Mouse (Mus musculus): Measurements from ENCODE around the gene Dctpp1.
"Not testable (repeated sequence)": the region's sequence is repeated elsewhere in the genome, so short reads cannot be mapped to it uniquely, and the experiment has no call there.

The Dctpp1 gene

DNA sequence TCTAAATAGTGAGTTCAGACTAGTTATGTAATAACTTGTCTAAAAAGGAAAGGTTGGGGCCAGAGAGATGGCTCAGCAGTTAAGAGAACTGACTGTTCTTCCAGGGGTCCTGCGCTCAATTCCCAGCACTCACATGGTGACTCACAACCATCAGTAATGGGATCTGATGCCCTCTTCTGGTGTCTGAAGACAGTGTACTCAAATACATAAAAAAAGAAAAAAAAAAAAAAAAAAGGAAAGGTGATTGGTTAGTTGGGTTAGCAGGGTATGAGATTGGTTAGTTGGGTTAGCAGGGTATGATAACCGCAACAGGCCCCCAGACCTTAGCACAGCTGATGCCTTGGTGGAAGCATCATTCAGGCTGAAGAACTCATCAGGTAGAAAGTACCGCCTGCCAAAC, 3.0 kb upstream of the Dctpp1 start:
- no peak for DNase-seq

DNA sequence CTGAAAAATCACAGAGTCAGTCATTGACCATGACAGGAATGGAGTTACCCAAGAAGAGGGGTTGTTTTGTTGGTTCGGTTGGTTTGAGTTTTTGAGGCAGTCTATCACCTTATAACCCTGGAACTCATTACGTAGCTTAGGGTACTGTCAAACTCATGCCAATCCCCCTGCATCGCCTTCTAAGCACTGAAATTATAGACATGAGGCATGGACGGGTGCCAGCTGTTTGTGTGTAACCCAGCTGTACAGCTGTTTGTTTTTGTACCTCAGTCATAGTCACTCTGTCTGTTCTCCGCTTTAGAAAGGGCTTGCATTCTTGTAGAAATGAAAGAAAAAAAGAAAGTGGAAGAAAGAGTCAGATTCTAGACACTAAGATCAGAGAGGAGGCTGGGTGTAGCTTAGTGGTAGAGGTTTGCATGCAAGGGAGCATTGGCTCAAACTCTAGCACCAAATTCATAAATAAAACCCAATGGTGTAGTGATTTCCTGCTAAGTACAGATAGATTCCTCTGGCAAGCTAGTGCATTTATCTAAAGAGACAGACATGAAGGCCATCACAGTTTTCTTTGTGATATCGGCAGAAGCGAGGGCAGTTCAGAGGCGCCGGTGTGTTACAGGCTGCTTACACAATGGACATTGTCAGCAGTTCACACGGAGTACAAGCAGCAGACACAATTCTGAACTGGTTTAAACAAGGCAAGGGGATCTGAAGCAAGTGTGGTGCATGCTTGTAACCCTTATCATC, 1.9 kb upstream of the Dctpp1 start:
- no peak for DNase-seq

DNA sequence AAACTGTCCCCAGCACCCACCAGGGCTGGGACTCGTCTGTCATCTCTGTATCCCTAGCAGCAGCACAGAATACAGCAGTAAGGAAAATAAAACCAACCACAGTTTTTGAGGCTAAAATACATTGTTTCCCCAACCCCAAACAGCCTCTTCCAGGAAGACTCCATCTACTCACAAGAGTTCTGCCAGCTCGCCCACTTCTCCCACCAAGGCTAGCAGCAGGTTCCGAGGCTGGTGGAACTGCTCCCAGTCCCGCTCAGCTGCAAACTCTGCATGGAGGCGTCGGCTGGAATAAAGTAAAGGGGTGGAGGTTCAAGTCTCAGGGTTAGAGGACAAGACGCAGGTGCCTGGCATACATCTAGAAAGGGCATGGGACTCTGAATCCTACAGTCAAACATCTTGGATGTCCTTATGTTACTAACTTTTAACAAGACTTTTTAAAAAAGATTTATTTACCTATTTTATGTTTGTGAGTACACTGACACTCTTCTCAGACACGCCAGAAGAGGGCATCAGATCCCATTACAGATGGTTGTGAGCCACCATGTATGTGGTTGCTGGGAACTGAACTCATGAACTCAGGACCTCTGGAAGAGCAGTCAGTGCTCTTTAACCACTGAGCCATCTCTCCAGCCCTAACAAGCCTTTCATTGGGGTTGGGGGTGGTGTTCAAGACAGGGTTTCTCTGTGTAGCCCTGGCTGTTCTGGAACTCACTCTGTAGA, 1.2 kb downstream of the Dctpp1 start:
- peak; percentile 84 for DNase-seq

DNA sequence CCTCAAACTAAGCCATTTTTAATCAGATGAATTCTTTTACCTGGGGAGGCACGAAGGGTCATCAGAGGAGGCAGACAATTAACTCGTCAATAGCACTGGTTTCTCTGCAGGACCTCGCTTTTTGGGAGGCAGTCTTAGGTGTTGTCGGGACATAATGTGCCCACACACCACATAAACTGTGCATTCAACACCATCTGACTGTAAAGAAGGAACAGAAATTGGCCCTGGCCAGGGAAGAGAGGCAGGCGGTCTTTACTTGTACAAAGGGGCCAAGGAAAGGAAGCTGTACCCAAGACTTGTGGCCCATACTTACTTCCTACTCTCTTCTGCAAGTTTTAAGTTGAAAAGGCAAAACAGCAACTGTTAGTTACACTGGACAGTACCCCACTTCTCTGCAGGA, 4.0 kb downstream of the Dctpp1 start:
- peak; percentile 93 for DNase-seq

DNA sequence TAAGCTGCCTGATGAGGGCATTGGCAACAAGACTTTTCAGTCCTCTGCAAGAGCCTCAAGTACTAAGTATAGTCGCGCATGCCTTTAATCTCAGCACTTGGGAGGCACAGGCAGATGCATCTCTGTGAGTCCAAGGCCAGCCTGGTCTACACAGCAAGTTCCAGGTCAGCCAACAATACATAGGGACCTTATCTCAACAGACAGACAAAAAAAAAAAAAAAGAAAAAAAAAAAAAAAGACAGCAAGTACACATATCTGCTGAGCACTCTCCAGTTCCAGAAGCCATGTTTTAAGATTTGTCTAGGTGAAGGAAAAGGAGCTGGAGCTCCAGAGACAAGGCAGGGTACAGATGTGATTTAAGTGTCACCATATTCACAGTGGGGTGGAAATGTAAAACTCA, 4.5 kb downstream of the Dctpp1 start:
- DNase-seq = no peak

DNA sequence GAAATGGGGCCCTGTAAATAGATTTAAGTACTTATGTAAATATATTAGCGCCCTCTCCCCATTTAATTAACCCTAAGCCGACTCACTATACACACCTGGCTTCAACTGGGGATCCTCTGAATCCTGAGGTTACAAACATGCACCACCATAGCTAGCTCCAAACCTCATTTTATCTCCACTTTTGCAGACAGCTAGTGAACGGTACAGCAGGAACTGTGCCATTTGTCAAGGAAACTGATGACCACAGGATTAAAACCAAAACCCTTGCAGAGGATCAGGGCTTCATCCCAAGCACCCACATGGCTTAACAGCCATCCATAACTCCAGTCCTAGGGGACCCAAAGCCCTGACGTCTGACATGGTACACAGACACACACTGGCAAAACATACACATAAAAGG, 5.5 kb downstream of the Dctpp1 start:
- no peak for DNase-seq

DNA sequence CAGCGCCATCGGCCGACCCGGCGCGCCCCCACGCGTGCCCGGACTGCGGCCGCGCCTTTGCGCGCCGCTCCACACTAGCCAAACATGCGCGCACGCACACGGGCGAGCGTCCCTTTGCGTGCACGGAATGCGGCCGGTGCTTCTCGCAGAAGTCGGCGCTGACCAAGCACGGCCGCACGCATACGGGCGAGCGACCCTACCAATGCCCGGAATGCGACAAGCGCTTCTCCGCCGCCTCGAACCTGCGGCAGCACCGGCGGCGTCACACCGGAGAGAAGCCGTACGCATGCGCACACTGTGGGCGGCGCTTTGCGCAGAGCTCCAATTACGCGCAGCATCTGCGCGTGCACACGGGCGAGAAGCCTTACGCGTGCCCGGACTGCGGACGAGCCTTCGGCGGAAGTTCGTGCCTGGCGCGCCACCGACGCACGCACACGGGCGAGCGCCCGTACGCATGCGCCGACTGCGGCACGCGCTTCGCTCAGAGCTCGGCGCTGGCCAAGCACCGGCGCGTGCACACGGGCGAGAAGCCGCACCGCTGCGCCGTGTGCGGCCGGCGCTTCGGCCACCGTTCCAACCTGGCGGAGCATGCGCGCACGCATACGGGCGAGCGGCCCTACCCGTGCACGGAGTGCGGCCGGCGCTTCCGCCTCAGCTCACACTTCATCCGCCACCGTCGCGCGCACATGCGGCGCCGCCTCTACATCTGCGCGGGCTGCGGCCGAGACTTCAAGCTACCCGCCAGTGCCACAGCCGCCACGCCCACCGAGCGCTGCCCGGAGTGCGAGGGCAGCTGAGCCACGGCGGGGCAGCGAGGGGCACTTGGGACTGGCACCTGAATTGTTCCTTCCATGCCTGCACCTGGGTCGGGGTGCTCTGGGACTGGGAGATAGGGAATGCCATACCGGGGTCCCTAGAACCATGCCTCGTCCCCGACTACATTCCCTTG, 6.4 kb downstream of the Dctpp1 start:
- DNase-seq = peak; percentile 99

DNA sequence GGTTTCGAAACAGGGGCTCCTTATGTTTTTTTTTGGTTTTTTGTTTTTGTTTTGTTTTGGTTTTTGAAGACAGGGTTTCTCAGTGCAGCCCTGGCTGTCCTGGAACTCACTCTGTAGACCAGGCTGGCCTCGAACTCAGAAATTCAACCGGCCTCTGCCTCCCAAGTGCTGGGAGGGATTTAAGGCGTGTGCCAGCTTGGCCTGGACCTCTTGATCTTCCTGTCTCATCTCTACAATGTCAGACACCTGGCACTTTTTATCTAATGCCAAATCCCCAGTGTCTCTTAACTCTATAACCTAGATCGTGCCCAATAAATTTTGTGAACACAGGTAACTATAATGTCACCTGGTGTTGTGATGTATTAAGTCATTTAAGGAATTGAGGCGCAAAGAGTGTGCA, 7.2 kb downstream of the Dctpp1 start:
- peak; percentile 93 for DNase-seq

DNA sequence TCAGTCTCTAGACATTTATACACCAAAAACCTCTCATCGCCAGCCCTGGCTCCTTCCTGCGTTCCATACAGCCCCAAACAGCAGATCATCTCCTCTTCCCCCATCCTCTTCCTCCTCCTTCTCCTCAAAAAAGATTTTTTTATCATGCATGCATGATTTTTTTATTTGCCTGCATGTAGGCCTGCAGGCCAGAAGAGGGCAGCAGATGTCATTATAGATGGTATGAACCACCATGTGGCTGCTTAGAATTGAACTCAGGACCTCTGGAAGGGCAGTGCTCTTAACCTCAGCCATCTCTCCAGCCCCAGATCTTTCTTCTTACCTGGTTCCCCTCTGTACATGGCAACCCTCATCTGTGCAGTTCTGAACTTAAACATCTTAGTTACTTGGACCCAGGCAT, 8.1 kb downstream of the Dctpp1 start:
- no peak for DNase-seq

DNA sequence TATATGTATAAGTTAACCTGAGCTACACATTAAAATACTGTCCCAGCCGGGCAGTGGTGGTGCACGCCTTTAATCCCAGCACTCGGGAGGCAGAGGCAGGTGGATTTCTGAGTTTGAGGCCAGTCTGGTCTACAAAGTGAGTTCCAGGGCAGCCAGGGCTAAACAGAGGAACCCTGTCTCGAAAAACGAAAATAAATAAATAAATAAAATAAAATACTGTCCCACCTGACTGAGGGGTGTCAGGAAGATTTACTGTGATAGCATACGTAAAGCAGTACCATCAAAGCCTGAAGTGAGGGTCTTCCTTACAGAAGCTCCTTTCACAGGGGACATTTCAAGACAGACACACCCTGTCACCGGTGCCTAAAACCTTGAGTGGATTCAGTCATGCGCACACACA, 10.0 kb downstream of the Dctpp1 start:
- DNase-seq = not testable (repeated sequence)

DNA sequence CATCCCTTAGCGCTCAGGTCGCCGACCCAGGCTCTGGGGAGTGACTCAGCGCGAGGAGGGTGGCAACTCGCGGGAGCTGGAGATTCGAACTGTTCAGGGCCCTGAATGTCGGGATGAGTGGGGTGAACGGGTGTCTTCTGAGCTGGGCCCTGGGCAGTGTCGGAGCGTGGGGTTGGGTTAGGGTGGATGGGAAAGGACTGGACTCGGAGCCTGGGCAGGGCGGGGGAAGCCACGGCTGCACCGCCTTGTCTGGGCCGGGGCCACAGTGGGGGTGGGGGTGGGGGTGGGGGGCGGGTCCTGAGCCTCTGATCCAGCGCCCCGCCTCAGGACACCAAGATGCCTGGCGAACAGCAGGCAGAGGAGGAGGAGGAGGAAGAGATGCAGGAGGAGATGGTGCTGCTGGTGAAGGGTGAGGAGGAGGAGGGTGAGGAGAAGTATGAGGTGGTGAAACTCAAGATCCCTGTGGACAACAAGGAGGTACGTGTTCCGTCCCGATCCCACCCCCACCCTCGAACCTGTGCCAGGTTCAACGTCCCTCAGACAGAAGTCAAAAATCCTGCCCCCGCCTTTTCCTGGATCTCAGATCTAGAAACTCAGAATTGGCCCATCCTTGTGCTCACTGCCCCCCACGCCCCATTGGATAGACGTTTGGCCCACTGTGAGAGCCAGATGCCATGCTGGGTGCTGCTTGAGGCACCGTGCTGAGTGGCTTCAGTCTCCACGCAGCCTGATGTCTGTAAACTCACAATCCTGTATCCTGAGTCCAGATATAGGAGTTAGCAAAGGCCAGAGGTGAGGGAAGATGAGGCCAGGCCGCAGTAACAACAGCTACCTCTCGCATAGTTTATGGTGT, 15.6 kb downstream of the Dctpp1 start:
- DNase-seq = no peak

DNA sequence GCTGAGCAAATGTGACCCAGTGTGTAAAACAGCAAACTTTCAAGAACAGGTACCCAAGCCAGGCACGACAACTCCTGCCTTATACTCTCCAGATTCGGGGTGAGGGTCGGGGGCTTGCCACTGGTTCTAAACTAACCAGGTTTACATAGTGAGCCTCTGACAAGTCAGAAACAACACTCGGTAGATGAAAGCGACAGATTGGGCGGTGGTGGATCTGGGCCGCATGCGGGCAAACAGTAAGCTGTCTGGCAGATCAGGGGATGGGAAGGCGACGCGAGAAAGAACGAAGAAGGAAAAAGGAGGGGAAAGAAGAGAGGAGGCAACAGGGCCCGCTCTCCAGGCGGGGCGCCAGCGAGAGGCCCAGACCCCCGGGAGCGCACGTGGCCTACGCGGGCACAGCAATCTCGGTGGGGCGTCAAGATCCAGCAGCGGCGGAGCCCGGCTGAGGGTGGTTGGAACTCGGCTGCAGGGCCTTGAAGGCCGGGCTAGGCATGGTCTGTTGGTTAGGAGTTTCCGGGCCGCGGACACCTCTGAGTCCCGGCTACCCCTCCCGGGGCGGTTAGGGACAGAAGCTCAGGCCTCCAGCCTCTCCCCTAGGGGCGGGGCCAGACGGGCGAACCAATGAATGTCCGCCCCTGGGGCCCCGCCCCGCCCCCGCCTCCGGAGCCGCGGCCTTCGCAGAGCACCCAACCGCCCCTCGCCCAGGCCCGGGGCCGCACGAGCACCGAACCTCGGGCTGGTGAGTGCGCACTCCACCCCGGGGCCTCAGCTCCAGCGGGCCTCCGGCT, 16.4 kb downstream of the Dctpp1 start, which contains the start of gene Zfp771:
TSS of gene Zfp771 (plus strand) at position 405 of the 788 bp plus-strand sequence.
- peak; percentile 100 for DNase-seq

DNA sequence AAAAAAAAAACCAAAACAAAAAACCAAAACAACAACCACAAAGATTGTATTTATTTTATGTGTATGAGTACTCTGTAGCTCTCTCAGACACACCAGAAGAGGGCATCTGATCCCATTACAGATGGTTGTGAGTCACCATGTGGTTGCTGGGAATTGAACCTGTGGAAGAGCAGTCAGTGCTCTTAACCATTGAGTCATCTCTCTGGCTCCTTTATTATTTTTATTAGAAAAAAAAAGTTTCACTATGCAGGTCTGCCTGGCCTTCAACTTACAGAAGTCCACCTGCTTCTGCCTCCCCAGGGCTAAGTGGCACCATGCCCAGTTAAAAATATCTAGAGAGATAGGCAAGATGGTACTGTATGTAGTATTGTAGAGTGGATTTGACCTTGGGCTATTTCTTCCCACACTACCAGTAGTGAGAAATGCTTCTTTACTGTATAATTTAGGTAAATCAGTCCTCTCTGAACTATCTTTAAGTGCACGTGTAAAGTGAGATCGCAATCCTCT, 17.1 kb downstream of the Dctpp1 start:
- no peak for DNase-seq

DNA sequence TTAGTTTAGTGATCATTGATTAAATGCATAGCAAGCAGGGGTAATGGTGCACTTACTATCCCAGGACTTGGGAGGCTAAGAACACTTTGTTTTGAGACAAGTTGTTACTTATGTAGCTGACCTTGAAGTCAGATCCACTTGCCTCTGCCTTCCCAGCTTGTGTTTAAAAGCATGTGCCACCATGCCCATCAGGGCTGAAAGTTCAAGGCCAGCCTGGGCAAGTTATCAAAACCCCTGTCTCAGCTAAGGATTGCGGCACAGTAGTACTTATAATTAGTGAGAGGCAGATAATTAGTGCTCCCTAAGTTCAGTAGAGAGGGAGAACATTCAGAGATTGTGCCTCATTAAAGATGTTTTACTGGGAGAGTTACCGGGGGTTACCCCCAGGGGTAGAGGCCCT, 25.7 kb downstream of the Dctpp1 start:
- no peak for DNase-seq

DNA sequence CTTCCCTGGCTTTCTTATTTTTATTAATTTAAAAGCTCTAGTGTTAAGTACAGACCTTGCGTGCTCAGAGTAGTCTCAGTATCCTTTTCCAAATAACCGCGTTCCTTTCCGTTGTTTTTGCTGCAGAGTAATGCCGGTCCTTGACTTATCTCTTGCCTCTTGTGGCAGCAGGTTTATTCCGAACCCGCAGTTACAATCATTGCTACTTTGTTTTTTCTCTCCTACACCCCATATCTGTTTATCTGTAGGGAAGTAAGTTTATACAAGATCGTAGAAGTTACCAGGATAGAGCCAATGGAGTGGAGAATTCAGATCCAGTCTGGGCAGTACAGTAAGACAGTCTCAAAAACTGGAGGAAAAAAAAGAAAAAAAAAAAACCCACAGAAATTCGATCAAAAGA, 26.7 kb downstream of the Dctpp1 start:
- DNase-seq = no peak

DNA sequence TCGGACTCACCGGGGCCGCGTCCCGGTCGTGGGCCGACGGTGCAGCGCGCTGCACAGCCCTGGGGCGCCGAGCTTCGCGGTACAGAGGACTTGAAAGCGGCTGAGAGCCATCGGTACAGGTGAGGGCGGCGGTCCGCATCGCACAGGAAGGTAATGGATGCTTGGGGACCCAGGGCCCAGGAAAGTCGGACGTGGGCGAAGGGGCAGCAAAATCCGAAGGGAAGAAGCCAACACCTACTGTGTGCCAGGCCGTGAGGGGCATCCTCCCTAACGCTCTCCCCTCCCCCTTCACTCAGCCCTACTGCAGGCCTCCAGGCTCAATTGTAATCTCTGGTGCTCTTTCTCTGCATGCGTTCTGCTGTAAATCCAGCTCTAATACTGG, 27.1 kb downstream of the Dctpp1 start:
- no peak for DNase-seq

DNA sequence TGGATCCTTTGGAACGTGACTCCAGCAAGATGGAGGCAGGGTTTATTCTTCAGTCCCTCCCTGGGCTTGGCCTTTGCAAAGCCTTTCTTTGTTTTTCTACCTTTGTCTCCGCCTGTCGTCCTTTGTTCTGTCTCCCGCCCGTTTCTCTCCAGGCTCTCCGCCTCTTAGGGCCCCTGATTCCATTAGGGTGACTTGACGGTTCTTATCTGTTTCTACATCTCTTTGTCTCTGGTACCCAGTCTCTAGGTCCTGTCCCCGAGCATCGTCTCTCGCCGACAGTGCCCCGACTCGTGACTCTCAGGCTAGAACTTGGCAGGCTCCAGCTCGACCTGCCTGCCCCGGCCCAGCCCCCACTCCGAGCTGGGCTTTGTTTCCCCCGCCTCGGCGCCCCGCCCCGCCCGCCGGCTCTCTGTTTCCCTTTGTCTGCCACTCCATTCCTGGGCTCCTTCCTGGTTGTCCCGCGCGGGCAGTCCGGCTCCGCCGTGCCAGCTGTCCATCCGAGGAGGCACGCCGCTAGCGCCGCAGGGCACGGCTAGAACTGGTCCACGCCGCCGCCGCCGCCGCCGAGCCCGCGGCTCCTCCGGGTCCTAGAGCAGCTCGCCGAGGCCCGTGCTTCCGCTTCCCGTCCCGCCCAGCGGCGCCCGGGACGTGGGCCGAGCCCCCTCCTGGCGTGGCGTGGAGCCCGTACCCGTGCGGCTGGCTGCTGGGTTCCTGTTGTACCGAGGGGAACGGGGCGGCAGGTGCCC, 27.7 kb downstream of the Dctpp1 start, which contains the start of the genes Zfp553 and Sept1:
TSS of gene Zfp553 (plus strand) at position 440 of the 746 bp plus-strand sequence.
TSS of gene Sept1 (minus strand) at position 509 of the 746 bp plus-strand sequence.
- peak; percentile 99 for DNase-seq

DNA sequence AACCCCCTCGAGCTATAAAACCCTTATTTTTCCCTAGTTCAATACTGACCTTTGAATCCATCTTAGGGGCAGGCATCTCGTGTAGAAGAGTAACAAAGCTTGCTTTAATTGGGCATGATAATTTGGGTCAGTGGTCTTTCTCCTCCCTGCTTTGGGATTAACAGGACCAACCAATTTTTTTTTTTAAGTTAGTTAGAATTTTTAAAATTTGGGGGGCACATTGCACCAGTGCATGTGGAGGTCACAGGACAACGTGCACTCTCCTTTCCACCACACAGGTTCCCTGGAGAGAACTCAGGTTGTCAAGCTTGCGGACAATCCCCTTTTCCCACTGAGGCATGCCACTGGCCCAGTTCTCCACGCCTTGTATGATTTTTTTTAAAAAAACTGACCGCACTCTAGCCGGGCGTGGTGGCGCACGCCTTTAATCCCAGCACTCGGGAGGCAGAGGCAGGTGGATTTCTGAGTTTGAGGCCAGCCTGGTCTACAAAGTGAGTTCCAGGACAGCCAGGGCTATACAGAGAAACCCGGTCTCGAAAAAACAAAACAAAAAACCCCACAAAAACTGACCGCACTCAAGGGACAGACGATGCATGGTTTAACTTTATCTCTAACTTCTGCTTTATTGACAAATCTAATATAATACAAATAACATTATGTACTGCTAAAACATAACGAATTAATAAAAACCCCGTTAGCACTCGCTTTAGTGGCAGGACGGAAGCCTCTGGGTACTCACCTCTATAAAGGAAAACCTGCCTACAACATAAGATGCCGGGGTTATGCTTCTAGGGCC, 28.5 kb downstream of the Dctpp1 start:
- DNase-seq = no peak

DNA sequence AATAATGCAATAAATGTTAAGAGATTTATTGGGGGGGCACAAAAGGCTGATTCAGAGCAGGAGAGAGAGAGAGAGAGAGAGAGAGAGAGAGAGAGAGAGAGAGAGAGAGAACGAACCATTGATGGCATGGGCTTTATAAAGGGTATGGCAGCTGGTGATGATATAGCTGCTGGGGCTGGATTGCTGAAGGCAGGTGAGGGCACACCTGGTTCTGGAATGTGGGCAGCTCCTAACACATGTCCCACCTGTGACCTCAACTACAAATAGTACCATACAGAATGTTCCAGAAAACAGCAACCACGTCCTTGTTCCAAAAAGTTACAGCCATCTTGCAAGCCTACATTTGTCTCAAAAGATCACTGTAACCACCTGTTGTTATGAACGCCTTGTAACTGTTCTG, 29.1 kb downstream of the Dctpp1 start:
- no peak for DNase-seq

All from heart, adult 11 months (tissue).